Mouse (Mus musculus) telencephalon, adult 2 months (tissue): ENCODE results near the gene Pex7.
A peak's percentile ranks its signal among the peaks of the same experiment; 100 is the strongest.
"Not testable (repeated sequence)": the region's sequence is repeated elsewhere in the genome, so short reads cannot be mapped to it uniquely, and the experiment has no call there.

ENCODE experiments used
- DNase-seq: peaks from one replicate; pipeline ENCODE4 v3.0.0-alpha.2; 2011; ENCODE audit warnings: low read depth, low spot score

Pex7 gene

GRCm38 (mm10) chr10:19933511-19934383 is 26.3 kb upstream of the Pex7 start:
- no peak for DNase-seq

- DNase-seq: no peak
These were observed 25.5 kb upstream of the Pex7 start for GRCm38 (mm10) chr10:19932986-19933385.

GRCm38 (mm10) chr10:19928205-19928604 is 20.7 kb upstream of the Pex7 start:
- no peak for DNase-seq

DNA sequence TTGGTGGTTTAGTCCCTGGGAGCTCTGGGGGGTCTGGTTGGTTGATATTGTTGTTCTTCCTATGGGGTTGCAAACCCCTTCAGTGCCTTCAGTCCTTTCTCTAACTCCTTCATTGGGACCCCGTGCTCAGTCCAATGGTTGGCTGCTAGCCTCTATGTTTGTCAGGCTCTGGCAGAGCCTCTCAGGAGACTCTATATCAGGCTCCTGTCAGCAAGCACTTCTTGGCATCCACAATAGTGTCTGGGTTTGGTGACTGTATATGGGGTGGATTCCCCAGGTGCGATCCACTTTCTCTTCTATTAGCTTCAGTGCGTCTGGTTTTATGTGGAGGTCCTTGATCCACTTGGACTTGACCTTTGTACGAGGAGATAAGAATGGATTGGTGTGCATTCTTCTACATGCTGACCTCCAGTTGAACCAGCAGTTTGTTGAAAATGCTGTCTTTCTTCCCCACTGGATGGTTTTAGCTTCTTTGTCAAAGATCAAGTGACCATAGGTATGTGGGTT is 19.0 kb upstream of the Pex7 start:
- not testable (repeated sequence) for DNase-seq

- no peak for DNase-seq
These were observed 16.8 kb upstream of the Pex7 start for GRCm38 (mm10) chr10:19924256-19924655.

DNA sequence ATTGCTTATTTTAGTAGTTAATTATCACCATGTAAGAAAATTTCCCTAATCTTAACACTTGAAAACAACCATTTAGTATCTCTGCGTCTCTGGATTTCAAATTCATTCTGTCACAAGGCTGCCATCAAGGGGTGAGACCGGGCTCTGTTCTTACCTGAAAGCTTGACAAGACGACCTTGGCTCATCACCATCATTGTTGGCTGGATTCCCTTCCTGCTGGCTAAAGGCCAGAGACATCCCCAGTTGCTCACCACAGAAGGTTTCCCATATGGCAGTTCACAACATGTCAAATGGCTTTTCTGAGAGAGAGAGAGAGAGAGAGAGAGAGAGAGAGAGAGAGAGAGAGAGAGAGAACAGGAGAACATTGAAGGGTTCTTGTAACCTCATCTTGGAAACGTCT is 14.9 kb upstream of the Pex7 start:
- DNase-seq: no peak

GRCm38 (mm10) chr10:19915301-19915700 is 7.8 kb upstream of the Pex7 start:
- peak; percentile 72 for DNase-seq

DNA sequence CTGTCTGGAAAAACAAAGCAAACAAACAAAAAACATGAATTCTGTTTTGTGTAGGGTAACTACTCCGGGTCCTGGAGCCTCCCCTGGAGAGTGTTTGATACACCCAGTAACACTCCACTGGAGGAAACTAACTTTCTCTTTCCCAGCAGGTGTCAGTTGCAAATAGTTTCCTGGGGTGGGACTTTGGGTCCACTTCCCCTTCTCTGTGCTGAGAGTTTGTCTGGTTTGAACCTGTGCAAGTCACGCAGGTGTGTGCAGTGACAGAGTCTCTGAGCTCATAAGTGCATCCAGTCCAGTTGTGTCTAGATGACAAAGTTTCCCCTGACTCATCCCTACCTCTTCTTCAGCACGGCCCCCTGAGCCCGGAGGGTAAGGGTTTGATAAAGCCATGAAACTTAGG is 6.3 kb upstream of the Pex7 start:
- no peak for DNase-seq

GRCm38 (mm10) chr10:19911583-19911982 is 4.1 kb upstream of the Pex7 start:
- DNase-seq: no peak

DNA sequence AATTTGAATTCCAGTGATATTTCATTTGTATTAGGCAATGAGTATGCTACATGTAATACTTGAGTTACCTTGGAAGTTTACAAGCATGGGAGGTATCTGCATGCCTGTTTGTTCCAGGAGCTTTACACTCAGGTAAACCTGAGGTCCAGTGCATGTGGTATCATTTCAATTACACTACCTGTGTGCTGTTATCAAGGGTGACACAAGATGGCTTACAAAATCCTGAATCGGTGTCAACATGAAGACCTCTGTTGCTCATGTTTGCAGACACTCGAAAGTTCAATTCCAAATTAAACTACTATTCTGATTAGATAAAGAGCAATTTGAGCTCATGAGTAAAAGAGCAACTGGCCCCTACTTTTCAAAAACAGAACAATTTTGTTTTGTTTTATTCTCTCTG is 3.0 kb upstream of the Pex7 start:
- no peak for DNase-seq

DNA sequence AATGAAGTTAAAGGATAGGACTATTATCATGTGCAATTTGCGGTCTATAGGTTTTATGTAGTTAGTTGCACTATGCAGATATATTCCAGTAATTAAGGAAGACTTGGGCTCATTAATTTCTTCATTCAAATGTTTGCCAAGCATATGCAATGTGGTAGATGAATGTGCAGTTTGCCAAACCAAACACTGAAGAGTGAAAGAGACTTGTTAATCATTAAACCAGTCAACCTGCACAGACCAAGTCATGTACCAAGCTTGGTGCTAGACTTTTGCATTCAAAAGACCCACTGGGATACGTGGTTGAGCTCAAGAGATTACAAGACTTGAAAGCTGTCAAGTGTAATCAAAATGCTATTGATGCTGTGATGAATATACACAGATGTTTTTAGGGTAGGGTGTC is 587 bp upstream of the Pex7 start:
- DNase-seq: no peak

GRCm38 (mm10) chr10:19904077-19904820 is 3.2 kb downstream of the Pex7 start:
- DNase-seq: peak; percentile 72

- DNase-seq: no peak
These were observed 5.5 kb downstream of the Pex7 start for GRCm38 (mm10) chr10:19901992-19902391.

- DNase-seq: no peak
These were observed 7.3 kb downstream of the Pex7 start for GRCm38 (mm10) chr10:19900191-19900590.

DNA sequence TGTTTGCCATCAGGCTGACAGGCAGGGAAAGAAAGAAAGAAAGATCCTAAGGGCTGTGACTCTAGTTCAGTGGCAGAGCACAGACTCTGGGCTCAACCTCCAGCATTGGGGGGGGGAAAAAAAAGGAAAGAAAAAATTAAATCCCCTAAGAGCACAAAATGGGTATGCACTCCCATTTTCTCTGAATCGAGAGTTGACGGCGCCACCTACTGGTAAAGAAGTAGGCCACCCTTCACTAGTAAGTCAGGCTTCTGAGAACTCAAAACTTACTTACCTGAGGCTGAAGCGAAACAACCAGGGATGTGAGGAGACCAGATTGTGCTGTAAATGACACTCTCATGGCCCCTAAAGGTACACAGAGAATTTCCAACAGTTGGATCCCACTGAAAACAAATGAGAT is 13.5 kb downstream of the Pex7 start:
- DNase-seq: peak; percentile 24

- DNase-seq: no peak
These were observed 14.3 kb downstream of the Pex7 start for GRCm38 (mm10) chr10:19893146-19893545.

- DNase-seq: no peak
These were observed 15.8 kb downstream of the Pex7 start for GRCm38 (mm10) chr10:19891686-19892085.

- peak; percentile 32 for DNase-seq
These were observed 17.6 kb downstream of the Pex7 start for GRCm38 (mm10) chr10:19889908-19890307.

GRCm38 (mm10) chr10:19886249-19886648 is 21.2 kb downstream of the Pex7 start:
- DNase-seq: no peak

- DNase-seq: no peak
These were observed 23.1 kb downstream of the Pex7 start for GRCm38 (mm10) chr10:19884409-19884808.

GRCm38 (mm10) chr10:19880437-19880836 is 27.1 kb downstream of the Pex7 start:
- no peak for DNase-seq

DNA sequence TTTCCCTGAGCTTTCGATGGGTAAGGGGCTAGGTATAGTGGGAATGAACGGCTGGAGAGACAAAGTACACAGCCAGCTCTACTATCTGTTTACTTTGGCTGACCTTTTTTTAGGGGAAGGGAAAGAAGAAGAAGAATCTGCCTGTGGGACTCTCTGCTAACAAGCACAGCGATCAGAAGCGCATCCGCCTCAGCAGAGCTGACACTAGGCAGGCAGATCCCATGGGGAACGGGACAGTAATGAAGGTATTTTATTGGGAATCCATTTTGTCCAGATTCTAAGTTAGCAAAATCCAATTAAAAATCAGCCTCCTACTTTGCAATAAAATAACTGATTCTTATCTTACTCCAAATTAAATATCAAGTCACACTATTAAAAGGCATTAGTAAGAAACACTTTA is 28.3 kb downstream of the Pex7 start:
- DNase-seq: no peak

- DNase-seq: no peak
These were observed 29.8 kb downstream of the Pex7 start for GRCm38 (mm10) chr10:19877679-19878078.
